Mouse (Mus musculus) mouse embryonic stem cell (cell line): ENCODE data around the gene Pla2g2f.

Experiments
- in situ Hi-C, 2 experiments: fragments of 300-500 bp; cut with MboI; formaldehyde crosslinking; loops; 1 replicate in 1 of 2; 3 replicates in 1 of 2; pipeline ENCODE4 v1.14.3; 2019 to 2020; ENCODE audit warnings: low sequenced_read_pairs in 2 of 2, low pct_unique_long_range_greater_than_20kb in 1 of 2, mixed read lengths in 1 of 2; ENCODE audit not compliant: unreplicated experiment in 1 of 2

The Pla2g2f gene

GRCm38 (mm10) chr4:138704169-138704568 lies 53.3 kb downstream of the Pla2g2f start:
- in situ Hi-C loops = no loop called here

- in situ Hi-C loops = no loop called here
Measured at GRCm38 (mm10) chr4:138703591-138703990, 53.8 kb downstream of the Pla2g2f start.

GRCm38 (mm10) chr4:138702528-138702927 lies 54.9 kb downstream of the Pla2g2f start:
- in situ Hi-C loops = no loop called here

- in situ Hi-C loops = no loop called here
Measured at GRCm38 (mm10) chr4:138702031-138702430, 55.4 kb downstream of the Pla2g2f start.

- in situ Hi-C loops = no loop called here
Measured at GRCm38 (mm10) chr4:138701111-138701510, 56.3 kb downstream of the Pla2g2f start.
